Mouse (Mus musculus) heart, embryonic 14.5 days (tissue): Measurements from ENCODE around the gene Sptssa. TPM values are rescaled to one million over a fixed set of nuclear protein-coding genes. Genes with fewer than 3 reads are reported as not detected.
"Not testable (repeated sequence)": the region's sequence is repeated elsewhere in the genome, so short reads cannot be mapped to it uniquely, and the experiment has no call there.

Experiments used
- ATAC-seq: fragments of 200-750 bp; cut with Nextera tagmentation; 2 replicates; pipeline ENCODE4 v1.8.0; 2017; ENCODE audit warnings: low read depth, moderate TSS enrichment; ENCODE audit not compliant: insufficient number of reproducible peaks, insufficient read depth, low FRiP score
- H3K27ac ChIP-seq, 2 experiments: fragments of 200-500 bp in 1 of 2; fragments of 300-500 bp in 1 of 2; sonication (generic) in 1 of 2; replicated peaks in 1 of 2; 2 replicates each; pipeline ENCODE4 v1.5.1; 2012 to 2014; ENCODE audit warnings: low read depth in 2 of 2, low read length in 2 of 2, control low read depth in 1 of 2, mild to moderate bottlenecking in 1 of 2, mixed read lengths in 1 of 2; ENCODE audit not compliant: control insufficient read depth in 1 of 2, insufficient read depth in 1 of 2
- H3K27me3 ChIP-seq: fragments of 300-500 bp; sonication (generic); 2 replicates; pipeline ENCODE4 v1.6.1; 2014; ENCODE audit warnings: mild to moderate bottlenecking, low read length, control low read depth; ENCODE audit not compliant: control insufficient read depth, insufficient read depth
- H3K36me3 ChIP-seq: fragments of 300-500 bp; sonication (generic); 2 replicates; pipeline ENCODE4 v1.6.1; 2014; ENCODE audit warnings: mild to moderate bottlenecking, control low read depth, low read length, mixed read lengths; ENCODE audit not compliant: control insufficient read depth, insufficient read depth
- H3K4me1 ChIP-seq, 2 experiments: fragments of 200-500 bp in 1 of 2; fragments of 300-500 bp in 1 of 2; sonication (generic) in 1 of 2; 2 replicates each; pipeline ENCODE4 v1.6.1; 2012 to 2014; ENCODE audit warnings: low read length in 2 of 2, control low read depth in 1 of 2, mixed read lengths in 1 of 2; ENCODE audit not compliant: control insufficient read depth in 2 of 2, insufficient read depth in 2 of 2
- H3K4me2 ChIP-seq: fragments of 300-500 bp; sonication (generic); 2 replicates; pipeline ENCODE4 v1.6.1; 2014; ENCODE audit warnings: mild to moderate bottlenecking, low read length
- H3K4me3 ChIP-seq, 2 experiments: fragments of 200-500 bp in 1 of 2; fragments of 300-500 bp in 1 of 2; sonication (generic) in 1 of 2; 2 replicates each; pipeline ENCODE4 v1.5.1; 2012 to 2014; ENCODE audit warnings: low read length in 2 of 2, mild to moderate bottlenecking in 2 of 2, control low read depth in 1 of 2, low read depth in 1 of 2, moderate library complexity in 1 of 2; ENCODE audit not compliant: control insufficient read depth in 1 of 2, insufficient read depth in 1 of 2
- H3K9ac ChIP-seq: fragments of 300-500 bp; sonication (generic); 2 replicates; pipeline ENCODE4 v1.6.1; 2014; ENCODE audit warnings: mild to moderate bottlenecking, low read length
- H3K9me3 ChIP-seq: fragments of 300-500 bp; sonication (generic); 2 replicates; pipeline ENCODE4 v1.6.1; 2016; ENCODE audit warnings: low read length, control low read depth; ENCODE audit not compliant: control insufficient read depth
- WGBS: fragments of 180-500 bp; shearing (Covaris S2); extraction: QIAGEN DNeasy Blood & Tissue Kit; methylation state at CpG from one replicate; pipeline ENCODE4 v1.1.7; 2014; 5-methylcytosine and 5-hydroxymethylcytosine counted together
- polyA plus RNA-seq: library from polyadenylated mRNA; unstranded; fragments of >200 nt; fragmentation: Nextera tagmentation; extraction: Ambion mirVana; gene quantifications from 2 replicates; pipeline ENCODE4 v1.2.1, GENCODE M21; 2014

The Sptssa gene
- polyA plus RNA-seq, 1 experiment from 2014 or later: 168 TPM

DNA sequence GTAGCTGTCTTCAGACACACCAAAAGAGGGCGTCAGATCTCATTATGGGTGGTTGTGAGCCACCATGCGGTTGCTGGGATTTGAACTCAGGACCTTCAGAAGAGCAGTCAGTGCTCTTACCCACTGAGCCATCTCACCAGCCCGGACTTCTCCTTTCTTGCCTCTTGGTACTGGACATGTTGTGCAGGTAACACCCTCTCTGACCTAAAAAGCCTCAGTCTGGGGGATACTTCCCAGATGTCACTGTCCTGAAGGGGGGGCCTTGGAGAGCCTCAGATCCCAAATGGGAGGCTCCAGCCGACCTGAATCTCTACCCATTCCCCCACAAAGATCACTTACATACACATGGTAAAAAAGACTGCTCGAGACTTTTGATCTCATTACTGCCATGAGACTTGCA lies 5.1 kb upstream of the Sptssa start:
- not testable (repeated sequence) for ATAC-seq, H3K27me3 ChIP-seq, H3K4me3 ChIP-seq, H3K4me2 ChIP-seq, H3K27ac ChIP-seq, H3K9me3 ChIP-seq, H3K36me3 ChIP-seq, H3K4me1 ChIP-seq, H3K9ac ChIP-seq
- 69% methylated on average over 5 of the region's 5 CpGs for WGBS

GRCm38 (mm10) chr12:54659901-54660300 lies 3.5 kb upstream of the Sptssa start:
- no peak overlapping the region for H3K27ac ChIP-seq
- ATAC-seq: no peak
- H3K27me3 ChIP-seq: no peaks in the 10 kb centered on the region
- WGBS: 76% methylated on average over 3 of the region's 3 CpGs
- H3K36me3 ChIP-seq: no peaks in the 10 kb centered on the region
- no peak overlapping the region for H3K9ac ChIP-seq
- no peaks in the 10 kb centered on the region for H3K9me3 ChIP-seq
- peaks cover 0 to 6% of the 10 kb centered on the region in 2 experiments; a peak in 2 of 4 replicates for H3K4me1 ChIP-seq
- no peak overlapping the region for H3K4me3 ChIP-seq
- H3K4me2 ChIP-seq: no peak overlapping the region

- no peaks in the 10 kb centered on the region for H3K9me3 ChIP-seq
- no peaks in the 10 kb centered on the region for H3K36me3 ChIP-seq
- H3K4me1 ChIP-seq: peaks cover 4 to 19% of the 10 kb centered on the region in 2 experiments; a peak in 3 of 4 replicates
- no peak overlapping the region for H3K27ac ChIP-seq
- no peak overlapping the region for H3K4me2 ChIP-seq
- H3K9ac ChIP-seq: no peak overlapping the region
- WGBS: 64% methylated on average over 7 of the region's 7 CpGs
- H3K4me3 ChIP-seq: no peak overlapping the region
- no peak for ATAC-seq
- no peaks in the 10 kb centered on the region for H3K27me3 ChIP-seq
These were observed 2.2 kb upstream of the Sptssa start for GRCm38 (mm10) chr12:54658425-54659092.

- no peak overlapping the region for H3K9ac ChIP-seq
- no peaks in the 10 kb centered on the region for H3K27me3 ChIP-seq
- H3K4me1 ChIP-seq: peaks cover 4 to 20% of the 10 kb centered on the region in 2 experiments; a peak in 3 of 4 replicates
- no peaks in the 10 kb centered on the region for H3K36me3 ChIP-seq
- no peak for ATAC-seq
- H3K27ac ChIP-seq: no peak overlapping the region
- no peaks in the 10 kb centered on the region for H3K9me3 ChIP-seq
- no peak overlapping the region for H3K4me3 ChIP-seq
- WGBS: 92% methylated on average over 5 of the region's 5 CpGs
- H3K4me2 ChIP-seq: no peak overlapping the region
These were observed 1.6 kb upstream of the Sptssa start for GRCm38 (mm10) chr12:54657951-54658350.

DNA sequence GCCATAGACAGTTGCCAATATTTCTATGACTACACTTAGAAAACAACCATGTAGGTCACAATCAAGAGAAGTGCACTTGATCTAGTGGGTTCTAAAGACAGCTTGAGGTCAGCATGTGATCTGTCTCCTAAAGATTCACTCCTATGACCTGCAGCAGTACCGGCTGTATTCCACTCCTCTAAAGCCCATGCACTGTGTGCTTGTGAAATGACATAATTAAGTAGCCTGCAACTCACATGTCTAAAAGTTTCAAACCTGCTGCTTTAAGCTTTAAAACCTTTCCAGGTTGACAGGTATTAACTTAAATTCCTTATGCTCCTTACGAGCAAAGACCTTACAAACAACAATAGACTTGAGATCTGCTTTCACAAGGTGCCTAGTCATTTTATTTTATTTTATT lies 853 bp upstream of the Sptssa start:
- H3K4me3 ChIP-seq: peak overlapping the region in 1 of 2 experiments; percentile 70; a peak in 2 of 4 replicates
- H3K9ac ChIP-seq: 0 out of 2 replicates have a peak overlapping the region, but pooled peaks have one; percentile 84
- WGBS: 50% methylated on average over 2 of the region's 2 CpGs
- no peaks in the 10 kb centered on the region for H3K9me3 ChIP-seq
- peaks cover 9 to 26% of the 10 kb centered on the region in 2 experiments for H3K4me1 ChIP-seq
- ATAC-seq: no peak
- H3K27ac ChIP-seq: no peak overlapping the region
- H3K27me3 ChIP-seq: no peaks in the 10 kb centered on the region
- H3K36me3 ChIP-seq: no peaks in the 10 kb centered on the region
- H3K4me2 ChIP-seq: peak overlapping the region; percentile 87

- H3K9ac ChIP-seq: peak overlapping the region; percentile 84
- no peaks in the 10 kb centered on the region for H3K9me3 ChIP-seq
- peak overlapping the region; percentile 70 to 76 for H3K4me3 ChIP-seq
- H3K36me3 ChIP-seq: no peaks in the 10 kb centered on the region
- no peak for ATAC-seq
- WGBS: under 1% methylated on average over 22 of the region's 22 CpGs
- no peaks in the 10 kb centered on the region for H3K27me3 ChIP-seq
- H3K4me1 ChIP-seq: peaks cover 14 to 30% of the 10 kb centered on the region in 2 experiments
- H3K4me2 ChIP-seq: peak overlapping the region; percentile 87
- peak overlapping the region; percentile 86 to 89 for H3K27ac ChIP-seq
These were observed 356 bp downstream of the Sptssa start for GRCm38 (mm10) chr12:54656039-54656395.

- ATAC-seq: no peak
- Histone ChIP-seq H3K27me3 (no peaks in the 10 kb centered on the region), H3K4me1 (peaks cover 14 to 30% of the 10 kb centered on the region in 2 experiments), H3K4me3 (peak overlapping the region; percentile 70 to 76), H3K9me3 (no peaks in the 10 kb centered on the region), H3K36me3 (peaks cover 3% of the 10 kb centered on the region), H3K4me2 (peak overlapping the region; percentile 87), H3K27ac (peak overlapping the region; percentile 54 to 89), H3K9ac (peak overlapping the region; percentile 84)
- 22% methylated on average over 16 of the region's 16 CpGs for WGBS
These were observed 908 bp downstream of the Sptssa start for GRCm38 (mm10) chr12:54655292-54656038.
